Mouse (Mus musculus) mature B cell (primary cell): Measurements from ENCODE around the gene Gm4307.
"Not testable (repeated sequence)": the region's sequence is repeated elsewhere in the genome, so short reads cannot be mapped to it uniquely, and the experiment has no call there.

ENCODE experiments used
- in situ Hi-C: fragments of 300-500 bp; cut with MboI; formaldehyde crosslinking; loops from 2 replicates; pipeline ENCODE4 v1.14.3; 2019

The Gm4307 gene

DNA sequence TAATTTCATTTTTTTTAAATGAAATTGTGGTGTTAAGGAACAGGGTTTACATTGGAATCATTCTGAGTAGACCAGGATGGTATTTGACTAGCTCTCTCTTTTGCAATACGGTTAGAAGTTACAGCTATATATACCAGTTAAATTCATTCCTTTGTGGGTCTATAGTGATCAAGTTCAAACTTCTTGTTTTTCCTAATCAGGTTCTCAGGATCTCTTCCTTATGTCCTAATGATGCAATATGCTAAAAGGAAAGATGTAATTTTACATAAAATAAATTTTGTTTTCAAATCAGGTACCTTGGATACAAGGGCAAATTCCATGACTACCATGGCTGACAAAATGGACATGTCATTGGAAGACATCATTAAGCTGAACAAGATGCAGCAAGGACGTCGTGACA lies at the start of gene Gm4307:
Gene Gm4307 (plus strand): TSS at position 301 of the 400 bp plus-strand sequence.
- in situ Hi-C loops, result not testable (repeated sequence)

DNA sequence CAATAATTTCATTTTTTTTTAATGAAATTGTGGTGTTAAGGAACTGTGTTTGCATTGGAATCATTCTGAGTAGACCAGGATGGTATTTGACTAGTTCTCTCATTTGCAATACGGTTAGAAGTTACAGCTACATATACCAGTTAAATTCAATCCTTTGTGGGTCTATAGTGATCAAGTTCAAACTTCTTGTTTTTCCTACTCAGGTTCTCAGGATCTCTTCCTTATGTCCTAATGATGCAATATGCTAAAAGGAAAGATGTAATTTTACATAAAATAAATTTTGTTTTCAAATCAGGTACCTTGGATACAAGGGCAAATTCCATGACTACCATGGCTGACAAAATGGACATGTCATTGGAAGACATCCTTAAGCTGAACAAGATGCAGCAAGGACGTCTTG lies 25.8 kb upstream of the Gm4307 start, which contains the start of gene Gm4301:
Gene Gm4301 (plus strand): TSS at position 301 of the 400 bp plus-strand sequence.
- in situ Hi-C loops, result not testable (repeated sequence)

DNA sequence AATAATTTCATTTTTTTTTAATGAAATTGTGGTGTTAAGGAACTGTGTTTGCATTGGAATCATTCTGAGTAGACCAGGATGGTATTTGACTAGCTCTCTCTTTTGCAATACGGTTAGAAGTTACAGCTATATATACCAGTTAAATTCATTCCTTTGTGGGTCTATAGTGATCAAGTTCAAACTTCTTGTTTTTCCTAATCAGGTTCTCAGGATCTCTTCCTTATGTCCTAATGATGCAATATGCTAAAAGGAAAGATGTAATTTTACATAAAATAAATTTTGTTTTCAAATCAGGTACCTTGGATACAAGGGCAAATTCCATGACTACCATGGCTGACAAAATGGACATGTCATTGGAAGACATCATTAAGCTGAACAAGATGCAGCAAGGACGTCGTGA lies 20.6 kb upstream of the Gm4307 start, which contains the start of gene Gm4302:
Gene Gm4302 (plus strand): TSS at position 301 of the 400 bp plus-strand sequence.
- in situ Hi-C loops, result not testable (repeated sequence)

DNA sequence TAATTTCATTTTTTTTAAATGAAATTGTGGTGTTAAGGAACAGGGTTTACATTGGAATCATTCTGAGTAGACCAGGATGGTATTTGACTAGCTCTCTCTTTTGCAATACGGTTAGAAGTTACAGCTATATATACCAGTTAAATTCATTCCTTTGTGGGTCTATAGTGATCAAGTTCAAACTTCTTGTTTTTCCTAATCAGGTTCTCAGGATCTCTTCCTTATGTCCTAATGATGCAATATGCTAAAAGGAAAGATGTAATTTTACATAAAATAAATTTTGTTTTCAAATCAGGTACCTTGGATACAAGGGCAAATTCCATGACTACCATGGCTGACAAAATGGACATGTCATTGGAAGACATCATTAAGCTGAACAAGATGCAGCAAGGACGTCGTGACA lies 15.5 kb upstream of the Gm4307 start, which contains the start of gene Gm4303:
Gene Gm4303 (plus strand): TSS at position 301 of the 400 bp plus-strand sequence.
- in situ Hi-C loops, result not testable (repeated sequence)

DNA sequence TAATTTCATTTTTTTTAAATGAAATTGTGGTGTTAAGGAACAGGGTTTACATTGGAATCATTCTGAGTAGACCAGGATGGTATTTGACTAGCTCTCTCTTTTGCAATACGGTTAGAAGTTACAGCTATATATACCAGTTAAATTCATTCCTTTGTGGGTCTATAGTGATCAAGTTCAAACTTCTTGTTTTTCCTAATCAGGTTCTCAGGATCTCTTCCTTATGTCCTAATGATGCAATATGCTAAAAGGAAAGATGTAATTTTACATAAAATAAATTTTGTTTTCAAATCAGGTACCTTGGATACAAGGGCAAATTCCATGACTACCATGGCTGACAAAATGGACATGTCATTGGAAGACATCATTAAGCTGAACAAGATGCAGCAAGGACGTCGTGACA lies 10.3 kb upstream of the Gm4307 start, which contains the start of gene Gm4305:
Gene Gm4305 (plus strand): TSS at position 301 of the 400 bp plus-strand sequence.
- in situ Hi-C loops, result not testable (repeated sequence)

DNA sequence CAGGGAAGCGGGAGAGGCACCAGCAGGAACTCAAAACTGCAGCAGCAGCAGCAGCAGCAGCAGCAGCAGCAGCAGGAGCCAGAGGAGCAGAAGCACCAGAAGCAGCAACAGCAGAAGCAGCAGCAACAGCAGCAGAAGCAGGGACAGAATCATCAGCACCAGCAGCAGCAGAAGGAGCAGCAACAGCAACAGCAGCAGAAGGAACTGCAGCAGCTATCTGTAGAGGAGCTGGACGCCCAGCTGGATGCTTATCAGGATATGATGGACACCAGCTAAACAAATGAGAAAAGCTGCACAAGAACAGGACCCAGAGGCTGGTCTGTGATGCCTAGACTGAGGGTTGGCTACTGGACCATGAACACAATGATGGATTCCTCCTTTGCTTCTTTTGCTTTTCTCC lies 4.3 kb upstream of the Gm4307 start:
- in situ Hi-C loops, result not testable (repeated sequence)

DNA sequence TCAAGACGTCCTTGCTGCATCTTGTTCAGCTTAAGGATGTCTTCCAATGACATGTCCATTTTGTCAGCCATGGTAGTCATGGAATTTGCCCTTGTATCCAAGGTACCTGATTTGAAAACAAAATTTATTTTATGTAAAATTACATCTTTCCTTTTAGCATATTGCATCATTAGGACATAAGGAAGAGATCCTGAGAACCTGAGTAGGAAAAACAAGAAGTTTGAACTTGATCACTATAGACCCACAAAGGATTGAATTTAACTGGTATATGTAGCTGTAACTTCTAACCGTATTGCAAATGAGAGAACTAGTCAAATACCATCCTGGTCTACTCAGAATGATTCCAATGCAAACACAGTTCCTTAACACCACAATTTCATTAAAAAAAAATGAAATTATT lies 21.3 kb downstream of the Gm4307 start, which contains the start of gene Gm4312:
Gene Gm4312 (minus strand): TSS at position 101 of the 400 bp plus-strand sequence.
- in situ Hi-C loops, result not testable (repeated sequence)

DNA sequence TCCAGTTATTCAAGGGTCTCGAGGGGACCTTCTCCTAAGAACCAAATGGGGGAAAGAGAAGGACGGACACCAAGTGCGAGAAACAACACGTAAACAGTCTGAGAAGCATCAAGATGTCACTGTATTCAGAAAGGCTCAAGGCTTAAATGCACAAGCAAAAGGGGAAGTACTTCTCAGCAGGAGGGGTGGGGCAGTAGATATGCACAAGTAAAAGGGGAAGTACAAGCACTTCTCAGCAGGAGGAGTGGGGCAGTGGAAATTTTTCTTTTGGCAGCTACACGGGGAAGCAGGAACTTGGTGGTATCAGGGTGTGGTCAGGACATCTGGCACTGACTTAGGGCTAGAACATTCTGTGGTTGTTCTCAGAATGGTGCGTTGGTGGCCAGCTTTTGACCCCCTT lies 41.2 kb downstream of the Gm4307 start:
- in situ Hi-C loops, result not testable (repeated sequence)
